Mouse (Mus musculus): ENCODE measurements at regions not wholly inside any gene's neighbourhood (a gene's known extent, or its start where the extent isn't known, plus 50 kb on each side); places are given as distances from the start of the nearest gene placed in this dataset.
A peak's percentile ranks its signal among the peaks of the same experiment; 100 is the strongest.

- H3K4me1 ChIP-seq (ENCODE audit: insufficient read depth, low read depth, low read length) = peaks cover 17% of the 10 kb centered on the region; the same call in 1 of the 2 replicates
- H3K9me3 ChIP-seq (ENCODE audit: low read length) = no peaks in the 10 kb centered on the region
- WGBS = 51% methylated on average over 6 of the region's 6 CpGs
- no peaks in the 10 kb centered on the region for H3K36me3 ChIP-seq (ENCODE audit: insufficient read depth, low read length)
- TF ChIP-seq CTCF (IDR thresholded peaks at IDR 0.05) (no peak), EP300 (IDR thresholded peaks at IDR 0.05) (no peak)
- DNase-seq (ENCODE audit: low spot score) (peak; percentile 69), ATAC-seq (peak; percentile 31)
- no peak overlapping the region for H3K4me3 ChIP-seq (ENCODE audit: low read depth, low read length)
- H3K9ac ChIP-seq (replicated peaks; ENCODE audit: low read depth) = no peak overlapping the region
- peak overlapping the region; percentile 7; the same call in 1 of the 2 replicates for H3K27ac ChIP-seq (ENCODE audit: low read length)
- H3K27me3 ChIP-seq (replicated peaks; ENCODE audit: insufficient read depth, low read length) = no peaks in the 10 kb centered on the region
- no peak overlapping the region for H3K4me2 ChIP-seq (replicated peaks; ENCODE audit: low read depth, low read length)
Measured at GRCm38 (mm10) chr6:127334256-127334655, 112.4 kb upstream of the Parp11 start.

GRCm38 (mm10) chr6:127335462-127335886 lies 111.2 kb upstream of the Parp11 start:
- peak; percentile 10; the same call in 1 of the 2 replicates for ATAC-seq
- no peak overlapping the region for H3K4me2 ChIP-seq (replicated peaks; ENCODE audit: low read depth, low read length)
- peak; percentile 46 for DNase-seq (ENCODE audit: low spot score)
- no peaks in the 10 kb centered on the region for H3K9me3 ChIP-seq (ENCODE audit: low read length)
- H3K4me3 ChIP-seq (ENCODE audit: low read depth, low read length) = no peak overlapping the region
- no peaks in the 10 kb centered on the region for H3K27me3 ChIP-seq (replicated peaks; ENCODE audit: insufficient read depth, low read length)
- WGBS = 56% methylated on average over 7 of the region's 7 CpGs
- TF ChIP-seq CTCF (IDR thresholded peaks at IDR 0.05) = no peak
- TF ChIP-seq EP300 (IDR thresholded peaks at IDR 0.05) = no peak
- H3K4me1 ChIP-seq (ENCODE audit: insufficient read depth, low read depth, low read length) = peaks cover 16% of the 10 kb centered on the region; the same call in 1 of the 2 replicates
- H3K9ac ChIP-seq (replicated peaks; ENCODE audit: low read depth) = no peak overlapping the region
- H3K36me3 ChIP-seq (ENCODE audit: insufficient read depth, low read length) = no peaks in the 10 kb centered on the region
- H3K27ac ChIP-seq (ENCODE audit: low read length) = no peak overlapping the region

DNA sequence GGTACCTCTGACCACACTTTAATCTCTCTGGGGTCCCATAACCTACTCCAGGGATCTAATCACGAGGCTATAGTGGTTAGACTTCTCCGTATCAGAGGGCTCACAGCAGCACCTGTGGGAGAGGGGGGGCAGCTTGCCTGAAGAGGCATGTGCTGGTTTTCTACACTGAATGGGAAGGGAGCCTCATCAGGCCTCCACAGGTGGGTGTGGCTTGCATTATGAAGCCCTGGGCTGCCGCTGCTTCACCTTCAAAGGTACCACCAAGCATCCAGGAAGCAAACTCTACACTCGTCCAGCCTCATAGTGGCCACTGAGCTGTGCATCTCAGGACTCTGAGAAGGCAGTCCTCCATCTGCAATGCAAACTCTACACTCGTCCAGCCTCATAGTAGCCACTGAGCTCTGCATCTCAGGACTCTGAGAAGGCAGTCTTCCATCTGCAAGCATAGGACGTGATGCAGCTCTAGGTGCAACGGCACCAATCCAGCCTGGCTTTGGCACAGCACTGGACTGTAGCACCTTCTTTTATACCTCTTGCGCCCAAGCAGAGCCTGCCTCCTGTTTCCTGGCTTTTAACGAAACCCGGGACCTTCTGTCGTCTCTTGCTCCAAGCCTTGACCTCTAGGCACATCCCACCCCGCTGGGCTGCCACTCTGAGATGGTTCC lies 110.5 kb upstream of the Parp11 start:
- Histone ChIP-seq H3K9me3 (ENCODE audit: low read length) (no peaks in the 10 kb centered on the region), H3K4me3 (ENCODE audit: low read depth, low read length) (no peak overlapping the region), H3K4me2 (replicated peaks; ENCODE audit: low read depth, low read length) (no peak overlapping the region), H3K36me3 (ENCODE audit: insufficient read depth, low read length) (no peaks in the 10 kb centered on the region), H3K27me3 (replicated peaks; ENCODE audit: insufficient read depth, low read length) (no peaks in the 10 kb centered on the region), H3K9ac (replicated peaks; ENCODE audit: low read depth) (no peak overlapping the region), H3K4me1 (ENCODE audit: insufficient read depth, low read depth, low read length) (peaks cover 11% of the 10 kb centered on the region; the same call in 1 of the 2 replicates), H3K27ac (ENCODE audit: low read length) (no peak overlapping the region)
- DNase-seq (ENCODE audit: low spot score) = no peak
- TF ChIP-seq CTCF (IDR thresholded peaks at IDR 0.05) = no peak
- TF ChIP-seq EP300 (IDR thresholded peaks at IDR 0.05) = no peak
- 55% methylated on average over 12 of the region's 12 CpGs for WGBS
- ATAC-seq = no peak

DNA sequence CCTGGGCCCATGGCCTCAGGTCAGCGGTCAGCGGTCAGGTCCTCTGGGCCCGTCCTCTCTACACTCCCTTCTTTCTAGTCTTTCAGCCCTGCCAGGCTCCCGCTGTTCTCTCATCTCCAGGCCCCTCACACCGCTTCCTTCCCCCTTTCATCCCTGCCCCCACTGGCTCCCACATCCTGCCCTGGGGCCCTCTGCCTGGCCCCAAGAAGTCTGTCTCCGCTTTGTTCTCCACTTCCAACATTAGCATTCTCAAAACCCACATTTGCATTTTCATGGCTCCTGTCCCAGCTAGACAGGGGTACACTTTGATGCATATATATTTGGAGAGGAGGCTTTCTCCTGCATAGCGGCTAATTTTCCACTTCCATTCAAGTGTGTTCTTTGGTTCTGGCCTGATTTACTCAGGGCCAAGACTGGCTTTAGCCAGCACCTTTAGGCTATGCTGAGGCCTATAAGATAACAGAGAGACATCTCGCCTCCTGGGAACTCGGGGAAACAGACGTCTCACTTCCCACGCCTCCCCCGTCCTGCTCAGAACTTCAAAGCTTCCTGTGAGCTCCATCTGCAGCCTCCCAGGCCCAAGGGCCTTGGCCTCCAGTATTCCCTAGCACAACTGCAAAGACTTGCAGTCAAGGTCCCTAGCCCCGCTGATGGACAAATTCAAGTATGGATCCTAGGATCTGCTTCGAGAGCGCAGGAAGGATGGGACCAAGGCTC lies 109.8 kb upstream of the Parp11 start:
- H3K27ac ChIP-seq (ENCODE audit: low read length) = no peak overlapping the region
- H3K27me3 ChIP-seq (replicated peaks; ENCODE audit: insufficient read depth, low read length) = no peaks in the 10 kb centered on the region
- H3K4me2 ChIP-seq (replicated peaks; ENCODE audit: low read depth, low read length) = no peak overlapping the region
- H3K4me3 ChIP-seq (ENCODE audit: low read depth, low read length) = no peak overlapping the region
- ATAC-seq = no peak
- TF ChIP-seq CTCF (IDR thresholded peaks at IDR 0.05) (no peak), EP300 (IDR thresholded peaks at IDR 0.05) (no peak)
- 43% methylated on average over 15 of the region's 15 CpGs for WGBS
- H3K9me3 ChIP-seq (ENCODE audit: low read length) = no peaks in the 10 kb centered on the region
- H3K36me3 ChIP-seq (ENCODE audit: insufficient read depth, low read length) = no peaks in the 10 kb centered on the region
- DNase-seq (ENCODE audit: low spot score) = no peak
- peaks cover 5% of the 10 kb centered on the region; the same call in 1 of the 2 replicates for H3K4me1 ChIP-seq (ENCODE audit: insufficient read depth, low read depth, low read length)
- no peak overlapping the region for H3K9ac ChIP-seq (replicated peaks; ENCODE audit: low read depth)

GRCm38 (mm10) chr6:127337398-127337871 lies 109.2 kb upstream of the Parp11 start:
- Histone ChIP-seq H3K36me3 (ENCODE audit: insufficient read depth, low read length) (no peaks in the 10 kb centered on the region), H3K27me3 (replicated peaks; ENCODE audit: insufficient read depth, low read length) (no peaks in the 10 kb centered on the region), H3K9me3 (ENCODE audit: low read length) (no peaks in the 10 kb centered on the region), H3K9ac (replicated peaks; ENCODE audit: low read depth) (no peak overlapping the region), H3K27ac (ENCODE audit: low read length) (no peak overlapping the region), H3K4me2 (replicated peaks; ENCODE audit: low read depth, low read length) (0 out of 2 replicates have a peak overlapping the region, but pooled peaks have one; percentile 3), H3K4me3 (ENCODE audit: low read depth, low read length) (no peak overlapping the region), H3K4me1 (ENCODE audit: insufficient read depth, low read depth, low read length) (0 out of 2 replicates have a peak, but pooled peaks cover 5% of the 10 kb centered on the region)
- WGBS = 49% methylated on average over 15 of the region's 15 CpGs
- no peak for ATAC-seq
- TF ChIP-seq CTCF (IDR thresholded peaks at IDR 0.05) (no peak), EP300 (IDR thresholded peaks at IDR 0.05) (no peak)
- no peak for DNase-seq (ENCODE audit: low spot score)

- TF ChIP-seq CTCF (IDR thresholded peaks at IDR 0.05) (no peak), EP300 (IDR thresholded peaks at IDR 0.05) (no peak)
- no peak overlapping the region for H3K9ac ChIP-seq (replicated peaks; ENCODE audit: low read depth)
- no peak overlapping the region for H3K4me3 ChIP-seq (ENCODE audit: low read depth, low read length)
- 0 out of 2 replicates have a peak, but pooled peaks cover 5% of the 10 kb centered on the region for H3K4me1 ChIP-seq (ENCODE audit: insufficient read depth, low read depth, low read length)
- no peaks in the 10 kb centered on the region for H3K9me3 ChIP-seq (ENCODE audit: low read length)
- no peak for ATAC-seq
- no peak overlapping the region for H3K4me2 ChIP-seq (replicated peaks; ENCODE audit: low read depth, low read length)
- H3K36me3 ChIP-seq (ENCODE audit: insufficient read depth, low read length) = no peaks in the 10 kb centered on the region
- no peak for DNase-seq (ENCODE audit: low spot score)
- H3K27me3 ChIP-seq (replicated peaks; ENCODE audit: insufficient read depth, low read length) = no peaks in the 10 kb centered on the region
- H3K27ac ChIP-seq (ENCODE audit: low read length) = no peak overlapping the region
- WGBS = 11% methylated on average over 6 of the region's 6 CpGs
Measured at GRCm38 (mm10) chr6:127338412-127338811, 108.2 kb upstream of the Parp11 start.

Data from lung, postnatal 0 days (tissue).